Mouse (Mus musculus) layer of hippocampus, postnatal 14 days (tissue): ENCODE data around the gene Olfr648. TPM values are rescaled to one million over a fixed set of nuclear protein-coding genes. Genes with fewer than 3 reads are reported as not detected.
A peak's percentile ranks its signal among the peaks of the same experiment; 100 is the strongest.

Experiments
- DNase-seq, 2 experiments: peaks; one replicate each; pipeline ENCODE4 v3.0.0; 2021 to 2022; ENCODE audit warnings: low spot score in 2 of 2, mixed read lengths in 1 of 2
- long read RNA-seq, 2 experiments: library from polyadenylated mRNA; stranded (forward); transcript quantifications; one replicate each; pipeline ENCODE4 v2.0.0; 2021
- total RNA-seq, 2 experiments: library from RNA; stranded (reverse); gene quantifications; 2 replicates each; pipeline ENCODE4 v1.2.3; 2021

Olfr648 gene
- total RNA-seq = under 1 TPM; 0.17 to 0.44 TPM
- long read RNA-seq, experiment 1 = 0 reads
- long read RNA-seq, experiment 2 = 0 reads

- DNase-seq = no peak
Observed at GRCm38 (mm10) chr7:104183292-104183691, at the start of gene Olfr648. Gene Olfr648, minus strand, starts transcription at chr7:104183392.

GRCm38 (mm10) chr7:104231203-104231602, 48.0 kb upstream of the Olfr648 start:
- peak in 1 of 2 experiments; percentile 2 for DNase-seq

DNA sequence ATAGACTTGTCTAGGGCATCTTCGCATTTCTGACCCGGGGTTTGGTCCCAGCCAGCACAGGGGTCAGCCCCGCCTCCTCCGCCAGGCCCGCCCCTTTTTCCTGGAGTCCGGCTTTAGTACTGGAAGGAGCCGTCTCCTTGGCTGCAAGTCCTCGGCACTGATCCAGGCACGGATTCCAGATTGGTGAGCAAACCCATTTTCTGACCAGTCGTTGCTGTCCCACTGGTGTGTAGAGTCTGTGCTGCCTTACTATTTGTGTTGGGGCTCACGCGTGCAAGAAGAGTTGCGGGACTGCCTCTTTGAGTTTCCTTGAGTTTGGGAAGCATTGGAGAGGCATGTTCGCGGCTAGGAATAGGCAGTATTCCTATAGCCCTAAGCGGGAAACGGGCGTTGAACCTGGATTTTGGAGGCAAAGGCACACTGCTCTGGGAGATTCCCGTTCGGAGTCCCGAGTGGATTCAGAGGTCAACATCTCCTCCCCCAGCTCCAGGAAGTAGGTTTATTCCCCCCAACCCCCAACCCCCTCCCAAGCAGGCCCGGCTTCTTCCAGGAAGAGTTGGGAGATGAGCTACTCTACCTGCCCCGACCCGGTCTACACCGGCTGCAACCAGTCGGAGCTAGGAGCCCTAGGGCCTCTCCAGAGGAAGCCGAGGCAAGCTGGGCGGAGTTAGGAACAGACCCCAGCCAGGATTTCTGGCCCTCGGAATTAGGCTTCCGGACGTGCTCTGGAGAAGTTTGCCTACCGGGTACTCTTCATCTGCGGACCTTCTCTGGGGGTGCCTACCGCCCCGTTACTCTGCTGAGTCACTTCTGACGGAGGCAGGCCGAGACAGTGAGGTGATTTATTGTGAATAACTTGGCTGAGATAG, 35.7 kb upstream of the Olfr648 start, which contains the start of gene Trim6:
Gene Trim6, plus strand, starts transcription at position 93 of the 869 bp plus-strand sequence.
- DNase-seq = no peak

- no peak for DNase-seq
Observed at GRCm38 (mm10) chr7:104217881-104218280, 34.7 kb upstream of the Olfr648 start.

DNA sequence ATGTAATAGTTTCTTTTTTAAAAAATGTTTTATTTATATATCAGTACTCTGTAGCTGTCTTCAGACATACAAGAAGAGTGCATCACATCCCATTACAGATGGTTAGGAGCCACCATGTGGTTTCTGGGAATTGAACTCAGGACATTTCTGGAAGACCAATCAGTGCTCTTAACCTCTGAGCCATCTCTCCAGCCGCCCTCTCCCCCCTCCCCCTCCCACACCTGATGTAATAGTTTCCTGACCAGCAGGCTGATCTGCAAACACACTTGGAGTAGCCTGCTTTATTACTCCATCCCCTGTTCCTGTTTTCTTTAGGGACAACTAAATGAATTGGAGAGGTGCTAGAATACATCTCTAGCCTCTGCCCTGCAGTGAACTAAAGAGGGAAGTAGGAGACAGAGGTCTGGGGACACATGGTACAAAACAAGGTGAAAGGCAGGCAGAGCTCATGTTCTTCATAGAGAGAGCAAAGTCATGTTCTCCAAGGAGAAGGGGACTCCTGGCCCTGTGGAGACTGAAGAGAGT, 32.9 kb upstream of the Olfr648 start:
- no peak for DNase-seq

DNA sequence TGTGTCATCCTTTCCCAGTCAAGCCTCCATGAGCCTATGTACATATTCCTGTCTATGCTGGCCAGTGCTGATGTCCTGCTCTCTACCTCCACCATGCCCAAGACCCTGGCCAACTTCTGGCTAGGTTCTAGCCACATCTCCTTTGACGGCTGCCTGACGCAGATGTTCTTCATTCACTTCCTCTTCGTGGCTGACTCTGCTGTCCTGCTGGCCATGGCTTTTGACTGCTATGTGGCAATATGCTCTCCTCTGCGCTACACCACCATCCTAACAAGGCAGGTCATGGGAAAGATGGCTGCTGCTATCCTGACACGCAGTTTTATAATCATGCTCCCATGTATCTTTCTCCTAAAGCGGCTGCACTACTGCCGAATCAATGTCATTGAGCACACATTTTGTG, 23.0 kb upstream of the Olfr648 start:
- no peak for DNase-seq

- peak in 1 of 2 experiments; percentile 51 for DNase-seq
Observed at GRCm38 (mm10) chr7:104199822-104200221, 16.6 kb upstream of the Olfr648 start.

GRCm38 (mm10) chr7:104195885-104196284, 12.7 kb upstream of the Olfr648 start, which contains the start of gene Olfr649:
Gene Olfr649, minus strand, starts transcription at chr7:104195985.
- DNase-seq = no peak

DNA sequence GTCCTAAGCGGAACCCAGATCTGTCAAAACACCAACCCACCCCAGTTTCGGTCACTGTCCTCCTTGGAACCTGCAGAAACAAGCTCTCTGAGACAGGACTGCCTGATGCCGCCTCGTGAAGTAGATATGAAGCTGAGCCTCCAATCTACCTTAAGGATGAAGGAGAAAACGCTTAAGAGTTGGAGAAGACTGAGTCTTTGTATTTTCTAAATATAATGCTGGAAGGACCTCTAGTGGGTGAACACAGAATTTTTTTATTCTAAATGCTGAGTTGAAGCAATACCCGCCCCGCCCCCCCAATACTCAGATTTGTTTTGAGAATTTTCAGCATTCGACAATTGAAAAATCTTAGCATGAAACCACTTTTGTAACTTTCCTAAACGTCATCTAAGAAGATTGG, 8.1 kb upstream of the Olfr648 start:
- no peak for DNase-seq

DNA sequence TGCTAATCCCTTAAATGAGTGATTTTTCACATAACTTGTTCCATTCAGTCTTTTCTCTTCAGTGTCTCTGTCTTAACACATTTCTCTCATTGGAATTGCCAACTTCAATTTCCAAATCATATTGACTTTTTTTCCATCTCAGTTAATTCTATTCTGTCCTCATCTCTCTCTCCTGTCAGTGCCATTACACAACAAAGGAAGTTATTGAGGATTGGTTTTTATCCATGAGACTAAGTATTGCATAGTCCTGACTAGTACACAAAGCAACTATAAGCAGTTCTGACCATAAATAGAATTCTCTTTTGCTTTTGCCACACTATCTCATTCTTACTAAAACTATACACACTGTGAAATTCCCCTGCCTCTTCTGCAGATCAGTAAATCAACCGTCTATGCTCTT, 4.1 kb downstream of the Olfr648 start:
- DNase-seq = no peak

DNA sequence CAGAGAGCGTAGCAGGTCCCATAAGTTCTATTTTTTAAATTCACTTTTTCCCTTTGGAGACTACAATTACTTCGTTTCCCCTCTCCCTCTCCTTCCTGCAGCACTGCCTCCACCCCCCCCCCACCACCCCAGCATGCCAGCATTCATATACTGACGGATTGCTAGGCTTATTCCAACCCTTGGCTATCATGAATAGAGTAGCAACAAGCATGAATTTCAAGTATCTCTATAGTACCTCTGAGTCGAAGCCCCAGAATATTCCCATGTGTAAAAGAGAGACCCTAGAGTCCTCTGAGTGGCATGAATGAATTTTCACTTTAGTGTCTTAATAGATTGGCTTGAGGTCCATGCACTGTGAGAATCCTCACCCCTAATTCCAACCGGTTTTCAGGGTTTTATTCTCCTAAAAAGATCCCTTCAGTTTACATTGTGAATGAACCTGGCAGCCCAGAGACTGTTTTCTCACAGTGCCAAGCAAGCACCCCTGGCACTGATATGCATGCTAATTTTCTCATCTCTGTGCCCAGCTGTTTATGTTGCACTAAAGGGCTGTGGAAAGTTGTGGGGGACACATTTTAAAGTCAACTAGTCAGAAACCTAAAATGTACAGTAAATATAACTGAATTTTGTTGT, 4.7 kb downstream of the Olfr648 start:
- DNase-seq = no peak

DNA sequence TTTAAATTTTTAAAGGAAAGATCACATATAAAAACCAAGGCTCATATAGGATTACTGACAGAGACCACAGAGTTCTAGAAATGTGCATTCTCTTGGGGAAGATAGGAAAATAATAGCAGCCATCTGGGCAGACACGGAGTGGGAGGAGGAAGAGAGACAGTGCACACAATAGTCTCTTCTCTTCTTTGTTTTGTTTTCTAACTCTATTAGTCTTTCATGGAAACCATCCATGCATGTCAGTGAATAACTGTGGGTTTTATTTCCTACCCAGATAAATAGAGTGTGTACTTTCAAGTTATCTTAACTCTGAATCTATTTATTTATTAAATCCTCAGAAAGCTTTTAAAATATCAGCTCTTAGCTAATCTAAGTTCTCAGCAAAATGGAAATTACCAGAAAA, 8.1 kb downstream of the Olfr648 start:
- no peak for DNase-seq

- no peak for DNase-seq
Observed at GRCm38 (mm10) chr7:104169634-104170204, 13.5 kb downstream of the Olfr648 start.

GRCm38 (mm10) chr7:104167105-104167504, 16.1 kb downstream of the Olfr648 start:
- no peak for DNase-seq

GRCm38 (mm10) chr7:104150456-104150855, 32.7 kb downstream of the Olfr648 start, which contains the start of gene Ubqlnl:
Gene Ubqlnl, minus strand, starts transcription at chr7:104150556.
- no peak for DNase-seq

DNA sequence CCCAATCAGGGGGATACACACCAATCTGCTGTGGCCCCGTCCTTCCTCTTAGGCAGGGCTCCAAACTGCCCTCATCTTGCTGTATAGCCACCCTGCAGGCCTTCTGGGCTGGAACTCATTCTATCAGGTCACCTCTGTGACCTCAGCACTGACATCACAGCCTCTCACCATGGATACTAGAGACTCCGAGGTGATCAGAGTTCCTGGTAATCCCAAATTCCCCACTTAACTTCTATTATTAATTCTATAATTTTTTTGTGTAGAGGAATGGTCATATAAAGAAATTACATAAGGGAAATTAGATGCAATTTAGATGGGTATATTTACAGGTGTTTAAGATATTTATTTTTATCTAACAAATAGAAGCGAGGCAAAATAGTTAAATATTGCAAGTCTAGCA, 40.0 kb downstream of the Olfr648 start, which contains the start of gene Ubqln3:
Gene Ubqln3, minus strand, starts transcription at position 101 of the 400 bp plus-strand sequence.
- DNase-seq = no peak

GRCm38 (mm10) chr7:104137305-104137704, 45.9 kb downstream of the Olfr648 start, which contains the start of gene Olfr643:
Gene Olfr643, minus strand, starts transcription at chr7:104137405.
- no peak for DNase-seq

- no peak for DNase-seq
Observed at GRCm38 (mm10) chr7:104129726-104130125, 53.5 kb downstream of the Olfr648 start, which contains the start of gene Ubqln5. Gene Ubqln5, minus strand, starts transcription at chr7:104129826.
